ENCODE assay signal across 8 mouse cellular contexts in genomic region chr10:81292554-81293333, GRCm38 (mm10). TPM values are rescaled to one million over a fixed set of nuclear protein-coding genes. Genes with fewer than 3 reads are reported as not detected.
DNase-seq lines count a peak whose midpoint lies in the region; ATAC-seq and TF ChIP-seq lines count a peak whose summit lies in the region.

TSS of gene Pip5k1c (plus strand) at chr10:81292963.

- DNase-seq in CD4-positive helper T cell, adult 2 months (ENCODE audit: low read depth, low spot score): peak; percentile 100
- DNase-seq in brain, embryonic 18.5 days (ENCODE audit: low read depth, low spot score): peak; percentile 96
- DNase-seq in kidney, postnatal 0 days (ENCODE audit: low spot score): peak; percentile 100
- peak; percentile 99 for DNase-seq in liver, embryonic 11.5 days (ENCODE audit: low spot score)
- peak; percentile 100 for DNase-seq in naive thymus-derived CD4-positive, alpha-beta T cell, adult 2 months (ENCODE audit: low read depth)

- under 1% methylated on average over 80 of the region's 80 CpGs for WGBS in heart, embryonic 12.5 days
- under 1% methylated on average over 75 of the region's 80 CpGs for WGBS in kidney, postnatal 0 days
- under 1% methylated on average over 76 of the region's 80 CpGs for WGBS in liver, embryonic 11.5 days
- under 1% methylated on average over 75 of the region's 80 CpGs for WGBS in stomach, embryonic 14.5 days

- H3K4me1 ChIP-seq in heart, embryonic 12.5 days (replicated peaks): peaks cover 44% of the 10 kb centered on the region
- peaks cover 23% of the 10 kb centered on the region for H3K4me1 ChIP-seq in kidney, postnatal 0 days (replicated peaks; ENCODE audit: insufficient read depth, low read length)
- H3K4me1 ChIP-seq in liver, embryonic 11.5 days (replicated peaks; ENCODE audit: control insufficient read depth, insufficient read depth, low read length): peaks cover 53% of the 10 kb centered on the region
- H3K4me1 ChIP-seq in stomach, embryonic 14.5 days (ENCODE audit: control insufficient read depth, insufficient read depth, low read length): peaks cover 23% of the 10 kb centered on the region

- H3K27ac ChIP-seq in heart, embryonic 12.5 days (ENCODE audit: poor library complexity, severe bottlenecking): peak within 1 kb of the TSS; percentile 68
- H3K27ac ChIP-seq in kidney, postnatal 0 days: peak within 1 kb of the TSS; percentile 94
- H3K27ac ChIP-seq in liver, embryonic 11.5 days (ENCODE audit: low read depth, low read length): peak within 1 kb of the TSS; percentile 83
- peak within 1 kb of the TSS; percentile 83 for H3K27ac ChIP-seq in stomach, embryonic 14.5 days (ENCODE audit: low read length)

- peak within 1 kb of the TSS; percentile 87 for H3K4me2 ChIP-seq in heart, embryonic 12.5 days
- H3K4me2 ChIP-seq in kidney, postnatal 0 days (ENCODE audit: low read length): peak within 1 kb of the TSS; percentile 98
- peak within 1 kb of the TSS; percentile 95 for H3K4me2 ChIP-seq in liver, embryonic 11.5 days
- H3K4me2 ChIP-seq in stomach, embryonic 14.5 days (replicated peaks; ENCODE audit: low read depth, low read length): peak within 1 kb of the TSS; percentile 99

- H3K27me3 ChIP-seq in heart, embryonic 12.5 days (replicated peaks): peaks cover 35% of the 10 kb centered on the region
- no peaks in the 10 kb centered on the region for H3K27me3 ChIP-seq in kidney, postnatal 0 days (ENCODE audit: insufficient read depth, low read length)
- peaks cover 13% of the 10 kb centered on the region for H3K27me3 ChIP-seq in liver, embryonic 11.5 days (replicated peaks; ENCODE audit: control insufficient read depth, insufficient read depth, low read length)
- no peaks in the 10 kb centered on the region; the same call in 1 of the 2 replicates for H3K27me3 ChIP-seq in stomach, embryonic 14.5 days (ENCODE audit: control insufficient read depth, insufficient read depth, low read length)

- H3K9ac ChIP-seq in heart, embryonic 12.5 days: peak within 1 kb of the TSS; percentile 89
- peak within 1 kb of the TSS; percentile 91 for H3K9ac ChIP-seq in kidney, postnatal 0 days (ENCODE audit: low read depth, low read length)
- H3K9ac ChIP-seq in liver, embryonic 11.5 days (ENCODE audit: low read depth, low read length): peak within 1 kb of the TSS; percentile 87
- peak within 1 kb of the TSS; percentile 68 for H3K9ac ChIP-seq in stomach, embryonic 14.5 days (replicated peaks; ENCODE audit: low read depth, low read length)

- peak; percentile 86 for ATAC-seq in erythroid progenitor cell, adult 5-6 weeks (replicated peaks; ENCODE audit: low FRiP score, poor library complexity, severe bottlenecking)
- peak; percentile 96 for ATAC-seq in heart, embryonic 12.5 days (ENCODE audit: insufficient number of reproducible peaks, low FRiP score)
- peak; percentile 95 for ATAC-seq in kidney, postnatal 0 days (replicated peaks; ENCODE audit: low FRiP score, low read depth)
- ATAC-seq in liver, embryonic 11.5 days (replicated peaks; ENCODE audit: low FRiP score): peak; percentile 92
- ATAC-seq in stomach, embryonic 14.5 days (ENCODE audit: insufficient number of reproducible peaks, insufficient read depth, low FRiP score, low read depth): peak; percentile 95

- no peaks in the 10 kb centered on the region for H3K36me3 ChIP-seq in heart, embryonic 12.5 days
- no peaks in the 10 kb centered on the region for H3K36me3 ChIP-seq in kidney, postnatal 0 days (ENCODE audit: insufficient read depth, low read length)
- 0 out of 2 replicates have a peak, but pooled peaks cover 2% of the 10 kb centered on the region for H3K36me3 ChIP-seq in liver, embryonic 11.5 days (ENCODE audit: control insufficient read depth, insufficient read depth, low read length)
- H3K36me3 ChIP-seq in stomach, embryonic 14.5 days (ENCODE audit: control insufficient read depth, insufficient read depth, low read length): no peaks in the 10 kb centered on the region

- peak; percentile 91 for TF ChIP-seq CTCF in kidney, postnatal 0 days (IDR thresholded peaks at IDR 0.05; ENCODE audit: low read depth)

- peak within 1 kb of the TSS; percentile 74 for H3K4me3 ChIP-seq in heart, embryonic 12.5 days
- peak within 1 kb of the TSS; percentile 88 for H3K4me3 ChIP-seq in kidney, postnatal 0 days (replicated peaks; ENCODE audit: low read depth, low read length)
- H3K4me3 ChIP-seq in liver, embryonic 11.5 days (ENCODE audit: low read depth, low read length): peak within 1 kb of the TSS; percentile 72
- H3K4me3 ChIP-seq in stomach, embryonic 14.5 days (ENCODE audit: low read depth, low read length): peak within 1 kb of the TSS; percentile 82

- no peaks in the 10 kb centered on the region for H3K9me3 ChIP-seq in heart, embryonic 12.5 days (replicated peaks)
- H3K9me3 ChIP-seq in kidney, postnatal 0 days (replicated peaks; ENCODE audit: low read length): no peaks in the 10 kb centered on the region
- H3K9me3 ChIP-seq in liver, embryonic 11.5 days (ENCODE audit: control insufficient read depth, low read length): no peaks in the 10 kb centered on the region
- H3K9me3 ChIP-seq in stomach, embryonic 14.5 days (ENCODE audit: control insufficient read depth, low read depth, low read length): no peaks in the 10 kb centered on the region

RNA-seq across cellular contexts. Expression of gene Pip5k1c, which starts in this region (rescaled TPM):
- total RNA-seq in erythroid progenitor cell, adult 5-6 weeks (2015; ENCODE audit: low replicate concordance): 13.0 and 15.1 TPM in 2 replicates
- total RNA-seq in erythroid progenitor cell, adult 5-6 weeks (2017; ENCODE audit: low replicate concordance): 9.9 and 14.7 TPM in 2 replicates
- 41.1 and 43.4 TPM in 2 replicates for polyA plus RNA-seq in heart, embryonic 12.5 days (2016; fragmentation: Nextera tagmentation; extraction: Ambion mirVana)
- 37.8 and 39.3 TPM in 2 replicates for polyA plus RNA-seq in kidney, postnatal 0 days (2015; fragmentation: Nextera tagmentation; extraction: Ambion mirVana)
- polyA plus RNA-seq in liver, embryonic 11.5 days (2014; fragmentation: Nextera tagmentation; extraction: Ambion mirVana): 40.0 and 42.5 TPM in 2 replicates
- polyA plus RNA-seq in stomach, embryonic 14.5 days (2014; fragmentation: Nextera tagmentation; extraction: Ambion mirVana): 50.1 and 51.4 TPM in 2 replicates

Comparison
In these comparisons a context has a peak if more than half of its experiments do, and no peak if none do; other contexts are left out.
1. Peak in every context shown above with its lines: DNase-seq, ATAC-seq, H3K4me3 ChIP-seq and H3K27ac ChIP-seq.